Mouse (Mus musculus) heart, postnatal 14 days (tissue): ENCODE results near the gene Afmid. TPM values are rescaled to one million over a fixed set of nuclear protein-coding genes. Genes with fewer than 3 reads are reported as not detected.

ENCODE experiments used
- DNase-seq, 2 experiments: peaks; one replicate each; pipeline ENCODE4 v3.0.0; 2021 to 2022
- intact Hi-C: fragments of 180-260 bp; cut with DNase I; formaldehyde crosslinking; loops from one replicate; pipeline ENCODE4 v1.15.1; 2025
- total RNA-seq, 2 experiments: library from RNA; stranded (reverse); gene quantifications; 2 replicates each; pipeline ENCODE4 v1.2.3; 2021

Afmid gene
- total RNA-seq, 2 experiments from 2014 or later = 4.2 to 6.6 TPM

- intact Hi-C loops = no loop called here
- DNase-seq = no peak
These were observed 19.3 kb downstream of the Afmid start for GRCm38 (mm10) chr11:117844997-117845396.

GRCm38 (mm10) chr11:117845651-117846050 is 19.9 kb downstream of the Afmid start:
- intact Hi-C loops = no loop called here
- no peak for DNase-seq

GRCm38 (mm10) chr11:117846640-117847039 is 20.9 kb downstream of the Afmid start:
- no peak for DNase-seq
- intact Hi-C loops = no loop called here

- intact Hi-C loops = no loop called here
- DNase-seq = no peak
These were observed 22.0 kb downstream of the Afmid start for GRCm38 (mm10) chr11:117847593-117848215.

GRCm38 (mm10) chr11:117848271-117848984 is 22.7 kb downstream of the Afmid start:
- intact Hi-C loops = no loop called here
- peak in 1 of 2 experiments; percentile 49 for DNase-seq

GRCm38 (mm10) chr11:117848985-117849671 is 23.4 kb downstream of the Afmid start, which contains the start of gene Birc5:
Gene Birc5 (plus strand): TSS chr11:117849251.
- DNase-seq = peak; percentile 97 to 99
- intact Hi-C loops = no loop called here

GRCm38 (mm10) chr11:117852875-117853274 is 27.2 kb downstream of the Afmid start:
- no peak for DNase-seq
- intact Hi-C loops = no loop called here

GRCm38 (mm10) chr11:117854241-117854640 is 28.5 kb downstream of the Afmid start:
- intact Hi-C loops = no loop called here

GRCm38 (mm10) chr11:117855360-117855759 is 29.6 kb downstream of the Afmid start:
- no peak for DNase-seq
- intact Hi-C loops = no loop called here

More at GRCm38 (mm10) chr11:117854241-117854640, 28.5 kb downstream of the Afmid start:
- DNase-seq = no peak

GRCm38 (mm10) chr11:117855975-117856374 is 30.3 kb downstream of the Afmid start:
- no peak for DNase-seq
- intact Hi-C loops = no loop called here

- intact Hi-C loops = no loop called here
These were observed 31.7 kb downstream of the Afmid start for GRCm38 (mm10) chr11:117857462-117857861.

GRCm38 (mm10) chr11:117858392-117858791 is 32.7 kb downstream of the Afmid start:
- intact Hi-C loops = no loop called here
- DNase-seq = no peak

More at GRCm38 (mm10) chr11:117857462-117857861, 31.7 kb downstream of the Afmid start:
- DNase-seq = no peak

- no peak for DNase-seq
- intact Hi-C loops = no loop called here
These were observed 34.9 kb downstream of the Afmid start, which contains the start of gene Tmem235 for GRCm38 (mm10) chr11:117860601-117861000. Gene Tmem235 (plus strand): TSS chr11:117860752.

GRCm38 (mm10) chr11:117863174-117863856 is 37.6 kb downstream of the Afmid start:
- intact Hi-C loops = no loop called here
- DNase-seq = no peak

GRCm38 (mm10) chr11:117864805-117865204 is 39.1 kb downstream of the Afmid start:
- intact Hi-C loops = no loop called here
- DNase-seq = no peak

GRCm38 (mm10) chr11:117865988-117866387 is 40.3 kb downstream of the Afmid start:
- DNase-seq = no peak
- intact Hi-C loops = no loop called here

- peak; percentile 71 to 84 for DNase-seq
- intact Hi-C loops = loop anchor here (1.0 to 5.0 kb wide), 5 partner anchors 41 to 351 kb away; no protein-coding TSS in a partner anchor
These were observed 45.1 kb downstream of the Afmid start for GRCm38 (mm10) chr11:117870688-117871365.

GRCm38 (mm10) chr11:117871376-117871775 is 45.7 kb downstream of the Afmid start:
- DNase-seq = no peak
- intact Hi-C loops = loop anchor here (1.0 to 5.0 kb wide), 5 partner anchors 41 to 351 kb away; no protein-coding TSS in a partner anchor

GRCm38 (mm10) chr11:117871911-117872584 is 46.3 kb downstream of the Afmid start:
- intact Hi-C loops = loop anchor here (1.0 to 5.0 kb wide), 5 partner anchors 40 to 350 kb away; no protein-coding TSS in a partner anchor
- DNase-seq = no peak
